Mouse (Mus musculus) right cerebral cortex, postnatal 36 days (tissue): Measurements from ENCODE around the gene Bub3.

Experiments used
- DNase-seq, 2 experiments: peaks; one replicate each; pipeline ENCODE4 v3.0.0; 2022; ENCODE audit warnings: low spot score in 2 of 2, mixed read lengths in 1 of 2

Gene Bub3

DNA sequence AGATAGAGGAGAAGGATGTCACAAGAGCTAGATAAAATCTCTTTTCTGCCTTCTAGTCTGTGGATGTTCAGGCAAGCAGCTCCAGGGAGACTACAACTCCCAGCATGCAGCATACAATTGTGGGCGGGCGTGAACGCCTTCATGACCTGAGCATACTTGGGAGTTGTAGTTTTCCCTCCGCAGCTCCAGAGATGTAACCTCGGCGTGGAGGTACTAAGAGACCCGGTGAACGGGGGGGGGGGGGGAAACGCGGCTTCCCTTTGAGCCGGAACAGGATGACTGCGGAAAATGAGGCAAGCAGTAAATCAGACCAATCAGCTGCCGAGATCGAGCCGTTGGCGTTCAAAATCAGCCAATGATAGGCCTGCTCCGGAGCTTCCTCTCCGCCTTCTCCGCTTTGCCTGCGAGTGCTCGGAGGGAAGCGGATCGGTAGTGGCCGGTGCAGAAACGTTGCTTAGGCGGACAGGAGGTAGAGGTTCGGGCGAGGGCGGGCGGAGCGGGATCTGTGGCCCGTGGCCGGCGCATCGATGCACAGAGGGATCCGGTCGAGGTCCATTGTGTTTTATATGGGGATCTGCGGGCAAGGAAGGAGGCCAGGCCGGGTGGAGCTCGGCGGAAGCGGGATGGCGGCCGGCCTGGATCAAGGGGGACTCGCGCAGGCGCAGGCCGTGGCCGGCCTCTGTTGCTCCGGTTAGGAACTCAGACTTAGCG is at the start of gene Bub3:
TSS of gene Bub3 (plus strand) at position 237 of the 711 bp plus-strand sequence.
- DNase-seq, result peak; percentile 94 to 96

GRCm38 (mm10) chr7:131539979-131540378 is 20.0 kb upstream of the Bub3 start:
- DNase-seq, result peak; percentile 54 to 57

DNA sequence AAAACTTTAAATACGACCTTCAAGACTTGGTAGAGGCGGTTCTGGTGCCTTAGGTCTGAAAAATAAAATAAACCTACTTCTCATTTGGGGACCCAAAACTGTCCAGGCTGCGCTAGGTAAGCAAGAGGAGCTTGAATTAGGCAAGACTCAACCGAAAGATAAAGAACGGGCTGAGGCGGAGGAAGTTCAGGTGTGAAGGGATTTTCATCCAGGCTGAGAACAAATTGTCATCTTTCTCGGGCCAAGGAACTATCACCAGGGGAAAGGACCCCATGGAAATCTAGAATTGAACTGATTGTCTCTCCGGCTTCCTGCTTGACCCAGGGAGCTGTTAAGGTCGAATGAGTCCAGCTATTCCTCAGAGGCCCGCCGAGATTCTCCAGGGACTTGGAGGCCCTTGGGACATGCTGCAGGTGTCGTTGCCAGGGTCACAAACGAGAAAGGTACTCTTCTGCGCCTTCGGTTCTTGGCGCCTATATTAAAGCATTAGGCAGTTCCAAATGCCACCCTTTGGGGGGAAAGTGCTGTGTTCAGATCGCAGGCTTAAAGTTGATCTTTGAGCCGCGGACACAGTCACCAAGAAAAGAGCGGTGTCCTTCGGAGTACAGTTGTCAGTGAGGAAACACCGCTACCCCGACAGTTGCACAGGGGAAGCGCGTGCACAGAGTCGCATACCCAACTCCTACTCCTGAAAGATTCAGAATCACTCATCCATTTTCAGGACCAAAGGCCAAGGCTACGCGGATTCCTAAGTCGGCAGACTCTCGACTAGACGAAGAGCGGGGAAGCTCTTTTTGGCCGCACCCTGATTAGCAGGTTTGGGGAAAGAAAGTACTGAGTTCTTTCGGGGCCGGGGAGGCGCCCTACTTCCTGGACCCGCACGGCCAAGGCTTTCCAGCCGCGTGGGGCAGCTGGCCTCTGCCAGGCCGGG is 18.6 kb upstream of the Bub3 start:
- no peak for DNase-seq

- no peak for DNase-seq
Observed at GRCm38 (mm10) chr7:131542115-131542871, 17.7 kb upstream of the Bub3 start, which contains the start of gene Hmx3. Gene Hmx3 (plus strand): TSS chr7:131542867.

- DNase-seq, result no peak
Observed at GRCm38 (mm10) chr7:131542872-131543622, 17.0 kb upstream of the Bub3 start.

DNA sequence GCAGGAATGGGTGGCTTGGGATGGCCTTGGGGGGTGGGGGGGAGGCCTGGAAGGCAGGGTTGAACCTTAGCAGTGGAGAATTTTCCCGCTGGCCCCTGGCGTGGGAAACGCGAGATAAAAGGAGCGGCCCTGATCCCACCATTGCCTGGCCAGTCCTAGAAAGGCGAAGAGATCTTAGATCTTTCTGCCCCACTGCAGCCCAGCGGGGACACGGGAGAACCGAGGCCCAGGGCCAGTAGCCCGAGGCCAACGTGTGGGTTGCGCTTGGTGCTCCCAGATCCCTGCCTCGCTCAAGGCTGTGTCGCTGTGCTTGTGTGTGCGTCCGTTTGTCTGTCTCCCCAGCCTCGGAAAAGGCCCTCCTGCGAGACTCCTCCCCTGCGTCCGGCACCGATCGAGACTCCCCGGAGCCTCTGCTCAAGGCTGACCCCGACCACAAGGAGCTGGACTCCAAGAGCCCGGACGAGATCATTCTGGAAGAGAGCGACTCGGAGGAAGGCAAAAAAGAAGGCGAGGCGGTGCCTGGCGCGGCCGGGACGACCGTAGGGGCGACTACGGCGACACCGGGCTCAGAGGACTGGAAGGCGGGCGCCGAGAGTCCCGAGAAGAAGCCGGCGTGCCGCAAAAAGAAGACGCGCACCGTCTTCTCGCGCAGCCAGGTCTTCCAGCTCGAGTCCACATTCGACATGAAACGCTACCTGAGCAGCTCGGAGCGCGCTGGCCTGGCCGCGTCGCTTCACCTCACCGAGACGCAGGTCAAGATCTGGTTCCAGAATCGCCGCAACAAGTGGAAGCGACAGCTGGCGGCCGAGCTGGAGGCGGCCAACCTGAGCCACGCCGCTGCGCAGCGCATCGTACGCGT is 16.2 kb upstream of the Bub3 start:
- DNase-seq, result no peak

DNA sequence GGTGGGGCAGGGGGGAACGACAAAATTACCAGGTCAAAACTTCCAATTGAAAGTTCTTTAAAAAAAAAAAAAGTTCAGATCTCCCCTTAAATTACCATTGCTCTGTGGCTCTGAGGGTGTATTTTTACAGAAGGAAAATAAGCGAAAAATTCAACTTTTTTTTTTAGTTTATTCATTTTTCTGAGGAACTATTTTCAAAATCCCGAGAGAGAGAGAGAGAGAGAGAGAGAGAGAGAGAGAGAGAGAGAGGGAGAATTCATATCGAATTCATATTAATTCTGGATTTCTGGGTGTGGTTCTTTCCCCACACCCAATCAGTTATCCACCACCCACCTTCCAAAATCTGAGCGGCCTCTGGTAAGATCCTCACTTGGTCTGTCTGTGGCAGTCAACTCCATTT is 15.2 kb upstream of the Bub3 start:
- no peak for DNase-seq

DNA sequence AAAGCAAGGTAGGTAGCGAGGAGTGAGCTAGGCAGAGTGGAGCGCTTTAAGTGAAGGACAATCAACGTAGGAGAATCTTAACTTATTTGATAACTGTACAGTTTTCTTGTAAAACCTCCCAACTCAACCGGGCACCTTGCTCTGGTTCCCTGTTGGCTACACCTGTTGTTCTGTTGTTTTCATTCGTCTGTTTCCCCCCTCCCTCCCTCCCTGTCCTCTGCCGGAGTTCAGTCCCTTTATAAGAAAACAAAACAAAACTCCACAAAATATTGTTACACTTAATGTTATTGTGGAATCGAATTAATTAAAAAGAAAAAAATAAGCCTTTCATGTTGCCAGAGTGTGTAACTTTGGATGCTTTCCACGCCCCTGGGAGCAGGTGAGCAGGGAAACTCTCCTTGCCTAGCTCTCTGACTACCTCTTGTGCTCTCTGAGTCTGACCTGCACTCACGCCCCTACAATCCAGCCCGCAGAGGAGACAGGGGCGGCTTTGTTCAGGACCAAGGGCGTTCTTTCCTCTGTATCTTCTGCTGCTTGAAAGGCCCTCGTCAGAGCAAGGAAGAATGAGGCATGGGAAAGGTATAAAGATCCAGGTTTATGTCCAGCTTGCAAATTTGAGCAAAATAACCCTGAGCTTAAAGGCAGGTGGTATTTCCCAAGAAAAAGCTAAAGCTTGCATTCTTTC is 14.2 kb upstream of the Bub3 start:
- DNase-seq, result no peak

DNA sequence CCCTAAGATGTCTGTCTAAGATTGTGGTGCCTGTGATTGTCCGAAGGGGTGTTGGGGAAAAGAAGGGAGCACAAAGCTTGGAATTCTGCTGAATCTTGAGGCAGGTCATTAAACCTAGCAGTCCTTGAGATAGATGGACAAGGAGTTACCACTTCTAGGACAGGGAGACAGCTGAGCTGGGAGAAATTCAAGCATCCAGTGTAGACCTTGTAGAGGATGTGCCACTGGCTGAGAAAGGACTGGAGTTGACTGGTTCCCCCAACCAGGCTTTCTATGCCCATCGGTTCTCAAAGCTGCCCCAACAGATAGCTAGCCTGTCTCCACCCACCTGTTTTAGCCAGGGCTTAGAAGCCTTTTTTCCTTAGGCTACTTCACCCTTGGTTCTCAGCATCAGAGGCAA is 13.6 kb upstream of the Bub3 start:
- no peak for DNase-seq

DNA sequence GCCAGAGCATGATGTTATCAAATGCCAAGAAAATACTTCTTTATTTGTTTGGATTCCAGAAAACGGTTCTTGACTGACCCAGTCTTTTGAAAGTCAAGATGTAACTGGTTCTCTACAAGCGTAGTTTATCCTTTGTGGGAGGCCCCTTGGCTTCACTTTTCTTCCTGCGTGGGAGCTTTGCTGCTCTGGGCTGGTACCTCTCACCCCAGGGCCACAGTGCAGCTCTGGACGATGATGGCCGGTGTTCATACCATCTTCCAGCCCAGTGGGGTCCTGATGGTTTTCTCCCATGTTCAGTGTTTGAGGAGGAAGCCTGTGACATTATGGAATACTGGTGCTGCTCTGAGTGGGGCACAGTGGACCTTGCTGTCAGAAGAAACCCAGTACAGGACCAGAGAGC is 12.5 kb upstream of the Bub3 start:
- DNase-seq, result no peak

DNA sequence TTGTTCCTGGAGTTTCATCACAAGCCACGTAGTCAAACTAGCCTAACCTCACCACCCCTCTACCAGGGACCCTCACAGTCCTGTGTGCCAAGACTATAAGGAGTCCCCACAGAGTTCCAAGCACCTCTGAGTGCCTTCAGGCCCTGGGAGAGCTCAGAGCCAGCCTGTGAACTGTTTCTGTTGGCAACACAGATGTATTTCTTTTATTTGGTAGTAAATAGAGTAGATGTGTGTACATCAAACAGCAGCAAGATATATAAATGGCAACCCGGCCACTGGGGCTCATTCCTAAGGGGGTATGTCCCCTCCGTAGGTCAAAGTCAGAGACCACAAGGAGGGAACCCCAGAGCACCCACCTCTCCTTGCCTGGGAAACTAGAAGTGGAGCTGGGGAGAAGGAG is 11.5 kb upstream of the Bub3 start, which contains the start of gene Hmx2:
TSS of gene Hmx2 (plus strand) at position 301 of the 400 bp plus-strand sequence.
- DNase-seq, result no peak

GRCm38 (mm10) chr7:131551471-131551870 is 8.6 kb upstream of the Bub3 start:
- DNase-seq, result no peak

DNA sequence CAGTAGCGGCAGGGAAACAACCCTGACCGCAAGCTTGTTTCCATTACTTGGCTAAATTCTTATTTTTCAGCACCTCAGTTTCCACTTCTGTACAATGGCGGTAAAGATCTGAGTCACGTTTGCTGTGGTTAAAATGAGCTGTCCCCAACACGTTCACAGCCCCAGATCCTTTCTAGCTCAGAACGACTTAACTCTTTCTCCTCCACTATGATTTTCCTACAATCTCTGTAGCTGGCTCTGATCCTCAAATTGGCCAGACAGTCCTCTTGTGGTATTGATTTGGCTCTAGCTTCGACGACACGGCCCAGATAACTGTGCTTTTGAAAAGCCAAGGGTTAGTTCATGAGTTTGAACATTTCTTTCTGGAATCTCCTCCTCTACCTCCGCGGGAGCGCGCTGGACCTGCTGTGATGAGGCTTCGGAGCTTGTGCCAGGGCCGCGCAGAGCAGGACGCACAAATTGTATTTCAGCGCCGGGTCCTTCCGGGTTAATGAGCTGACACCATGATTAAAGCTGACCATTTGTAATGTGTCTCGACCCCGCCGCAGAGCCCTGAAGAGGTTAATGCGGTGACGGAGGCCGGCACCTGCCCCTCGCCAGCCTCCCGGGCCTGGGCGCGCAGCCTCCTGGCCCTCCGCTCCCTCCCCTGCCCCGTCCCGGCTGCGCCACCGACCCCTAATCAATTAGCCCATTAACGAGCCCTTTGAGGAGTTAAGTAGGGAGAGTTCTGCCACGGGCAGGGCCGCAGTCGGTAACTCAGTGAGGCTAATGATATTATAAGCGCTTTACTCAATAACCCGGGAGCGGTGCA is 7.9 kb upstream of the Bub3 start:
- no peak for DNase-seq

- DNase-seq, result no peak
Observed at GRCm38 (mm10) chr7:131552781-131553180, 7.2 kb upstream of the Bub3 start.

GRCm38 (mm10) chr7:131553771-131554175 is 6.2 kb upstream of the Bub3 start:
- no peak for DNase-seq

DNA sequence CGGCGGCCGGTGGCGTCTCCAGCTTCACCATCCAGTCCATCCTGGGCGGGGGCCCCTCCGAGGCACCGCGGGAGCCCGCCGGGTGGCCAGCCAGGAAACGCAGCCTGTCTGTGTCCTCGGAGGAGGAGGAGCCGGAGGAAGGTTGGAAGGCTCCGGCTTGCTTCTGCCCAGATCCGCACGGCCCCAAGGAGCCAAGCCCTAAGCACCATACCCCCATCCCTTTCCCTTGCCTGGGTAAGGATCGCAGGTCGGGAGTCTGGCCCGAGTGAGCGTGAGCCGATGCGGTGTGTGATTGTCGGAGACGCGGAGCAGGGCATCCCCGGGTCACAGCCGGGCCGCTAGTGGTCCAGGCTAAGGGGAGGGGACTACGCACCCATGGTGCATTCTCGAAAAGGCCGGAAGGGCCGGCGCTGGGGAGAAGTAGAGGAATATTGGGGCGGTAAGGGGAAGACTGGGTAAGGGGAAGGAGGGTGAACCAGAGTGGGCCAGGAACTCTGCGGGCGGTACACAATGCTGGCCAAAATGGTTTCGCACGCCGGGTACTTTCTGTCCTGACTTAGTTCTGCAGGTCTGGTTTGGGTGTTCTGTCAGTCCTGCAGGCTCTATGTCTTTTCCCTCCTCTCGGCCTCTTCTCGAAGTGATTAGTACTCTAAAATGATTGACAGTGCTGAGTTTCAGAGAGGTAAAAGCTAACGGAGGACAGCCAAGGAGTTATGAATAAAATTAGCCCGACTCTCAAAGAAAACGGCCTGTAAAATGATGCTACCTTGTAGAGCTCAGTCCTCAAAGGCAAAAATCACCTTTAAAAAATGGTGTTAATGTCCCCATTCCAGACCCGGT is 5.5 kb upstream of the Bub3 start:
- no peak for DNase-seq

DNA sequence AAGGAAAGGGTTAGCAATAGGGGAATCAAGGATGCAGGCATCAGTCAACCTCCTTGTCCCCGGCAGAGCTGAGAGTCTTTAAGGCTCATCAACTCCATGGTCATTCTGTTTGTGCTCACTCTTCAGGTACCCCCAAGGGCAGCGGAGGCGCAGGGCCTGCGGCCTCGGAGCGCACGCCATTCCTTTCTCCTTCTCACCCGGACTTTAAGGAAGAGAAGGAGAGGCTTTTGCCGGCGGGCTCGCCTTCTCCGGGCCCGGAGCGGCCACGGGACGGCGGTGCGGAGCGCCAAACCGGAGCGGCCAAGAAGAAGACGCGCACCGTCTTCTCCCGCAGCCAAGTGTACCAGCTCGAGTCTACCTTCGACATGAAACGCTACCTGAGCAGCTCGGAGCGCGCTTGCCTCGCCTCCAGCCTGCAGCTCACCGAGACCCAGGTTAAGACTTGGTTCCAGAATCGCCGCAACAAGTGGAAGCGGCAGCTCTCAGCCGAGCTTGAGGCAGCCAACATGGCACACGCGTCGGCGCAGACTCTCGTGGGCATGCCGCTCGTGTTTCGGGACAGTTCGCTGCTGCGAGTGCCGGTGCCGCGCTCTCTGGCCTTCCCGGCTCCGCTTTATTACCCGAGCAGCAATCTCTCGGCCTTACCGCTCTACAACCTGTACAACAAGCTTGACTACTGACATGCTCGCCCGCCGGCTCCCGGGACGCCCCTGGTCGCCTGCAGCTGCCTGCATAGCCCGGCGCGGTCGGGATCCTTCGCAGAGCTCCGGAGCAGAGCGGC is 4.5 kb upstream of the Bub3 start:
- no peak for DNase-seq
